Mouse (Mus musculus) retina, adult 2 months (tissue): Measurements from ENCODE around the gene Slc35g2.

Experiments used
- DNase-seq: peaks from one replicate; pipeline ENCODE4 v3.0.0-alpha.2; 2012; ENCODE audit warnings: low read depth, low spot score

Slc35g2 gene

GRCm38 (mm10) chr9:100570626-100571233 is at the start of gene Slc35g2:
Gene Slc35g2, minus strand, starts transcription at chr9:100571090.
- DNase-seq: no peak

GRCm38 (mm10) chr9:100616947-100617346 is 46.1 kb upstream of the Slc35g2 start:
- peak; percentile 30 for DNase-seq

- DNase-seq: no peak
Measured at GRCm38 (mm10) chr9:100613501-100614071, 42.7 kb upstream of the Slc35g2 start.

GRCm38 (mm10) chr9:100605985-100606554 is 35.2 kb upstream of the Slc35g2 start:
- no peak for DNase-seq

- no peak for DNase-seq
Measured at GRCm38 (mm10) chr9:100605522-100605921, 34.6 kb upstream of the Slc35g2 start.

GRCm38 (mm10) chr9:100603156-100603555 is 32.3 kb upstream of the Slc35g2 start:
- DNase-seq: no peak

GRCm38 (mm10) chr9:100602130-100602529 is 31.2 kb upstream of the Slc35g2 start:
- no peak for DNase-seq

GRCm38 (mm10) chr9:100599761-100600328 is 29.0 kb upstream of the Slc35g2 start:
- DNase-seq: no peak

GRCm38 (mm10) chr9:100597546-100597945 is 26.7 kb upstream of the Slc35g2 start, which contains the start of gene Stag1:
Gene Stag1, plus strand, starts transcription at chr9:100597798.
- no peak for DNase-seq

- no peak for DNase-seq
Measured at GRCm38 (mm10) chr9:100596317-100596716, 25.4 kb upstream of the Slc35g2 start.

- no peak for DNase-seq
Measured at GRCm38 (mm10) chr9:100590462-100590861, 19.6 kb upstream of the Slc35g2 start.

GRCm38 (mm10) chr9:100584031-100584430 is 13.1 kb upstream of the Slc35g2 start:
- no peak for DNase-seq

GRCm38 (mm10) chr9:100582883-100583575 is 12.1 kb upstream of the Slc35g2 start:
- no peak for DNase-seq

- DNase-seq: no peak
Measured at GRCm38 (mm10) chr9:100581543-100582492, 10.9 kb upstream of the Slc35g2 start.

- DNase-seq: no peak
Measured at GRCm38 (mm10) chr9:100580196-100580740, 9.4 kb upstream of the Slc35g2 start.

GRCm38 (mm10) chr9:100573942-100574341 is 3.1 kb upstream of the Slc35g2 start:
- DNase-seq: no peak

- DNase-seq: no peak
Measured at GRCm38 (mm10) chr9:100573300-100573699, 2.4 kb upstream of the Slc35g2 start.

- DNase-seq: no peak
Measured at GRCm38 (mm10) chr9:100571511-100571910, 621 bp upstream of the Slc35g2 start.

- no peak for DNase-seq
Measured at GRCm38 (mm10) chr9:100569798-100570625, 878 bp downstream of the Slc35g2 start.
